10 mouse cellular contexts compared by ENCODE assay signal in the genomic region with DNA sequence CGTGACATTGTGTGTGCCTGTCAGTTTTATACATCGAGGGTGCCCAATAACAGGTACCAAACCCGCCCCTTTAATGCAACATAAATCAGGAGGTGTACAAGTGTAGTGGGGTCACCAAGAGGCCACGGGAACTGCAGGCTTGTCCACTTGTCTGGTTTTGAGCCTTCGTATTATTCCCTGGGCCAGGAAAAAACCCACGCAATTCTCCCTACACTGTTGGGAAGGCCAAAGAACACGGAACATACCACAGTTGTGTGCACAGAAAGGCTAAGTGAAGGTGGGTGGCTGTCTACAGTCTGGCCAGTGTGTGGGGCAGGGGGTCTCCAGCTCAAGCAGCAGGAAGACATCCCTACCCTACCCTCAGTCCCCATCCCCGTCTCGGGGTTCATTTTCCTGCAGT.
DNase-seq lines count a peak whose midpoint lies in the region; ATAC-seq and TF ChIP-seq lines count a peak whose summit lies in the region.
"Had no signal": no experiment of that assay in that cellular context is flagged by ENCODE, and none has a peak within 500 bp of the region (broad histone marks: within the 10 kb centered on the region; RNA-seq: fewer than 3 reads in every experiment).

No protein-coding gene starts in this region.

- TF ChIP-seq POLR2A in myocyte (IDR thresholded peaks at IDR 0.05; ENCODE audit: insufficient read length, low read depth), result no peak

- peaks cover 54% of the 10 kb centered on the region for H3K4me1 ChIP-seq in heart, embryonic 13.5 days
- peaks cover 8% of the 10 kb centered on the region for H3K4me1 ChIP-seq in embryonic facial prominence, embryonic 11.5 days (ENCODE audit: control insufficient read depth, insufficient read depth, low read length)
- peaks cover 30% of the 10 kb centered on the region for H3K4me1 ChIP-seq in hindbrain, embryonic 15.5 days (replicated peaks)

- no peak overlapping the region for H3ac ChIP-seq in myocyte (ENCODE audit: control insufficient read depth, insufficient read length)

- H3K36me3 ChIP-seq in heart, embryonic 13.5 days, result no peaks in the 10 kb centered on the region
- H3K36me3 ChIP-seq in embryonic facial prominence, embryonic 11.5 days (replicated peaks; ENCODE audit: control insufficient read depth, insufficient read depth, low read depth, low read length), result no peaks in the 10 kb centered on the region
- no peaks in the 10 kb centered on the region for H3K36me3 ChIP-seq in hindbrain, embryonic 15.5 days
- no peaks in the 10 kb centered on the region for H3K36me3 ChIP-seq in myocyte (ENCODE audit: control insufficient read depth, insufficient read depth)

- no peak for ATAC-seq in heart, embryonic 13.5 days (ENCODE audit: extremely low read depth, insufficient number of reproducible peaks, low FRiP score, low TSS enrichment)
- ATAC-seq in embryonic facial prominence, embryonic 11.5 days (replicated peaks; ENCODE audit: insufficient number of reproducible peaks, low FRiP score, low TSS enrichment, low read depth), result no peak
- no peak for ATAC-seq in hindbrain, embryonic 15.5 days (ENCODE audit: low FRiP score, low read depth)
- ATAC-seq in monocyte, adult 5-6 weeks (replicated peaks; ENCODE audit: insufficient number of reproducible peaks, low FRiP score, low TSS enrichment, poor library complexity, severe bottlenecking), result no peak

- peak overlapping the region; percentile 59 for H3K4me2 ChIP-seq in heart, embryonic 13.5 days
- H3K4me2 ChIP-seq in embryonic facial prominence, embryonic 11.5 days (ENCODE audit: low read depth, low read length), result no peak overlapping the region
- peak overlapping the region; percentile 45 for H3K4me2 ChIP-seq in hindbrain, embryonic 15.5 days
- peak overlapping the region; percentile 84 for H3K4me2 ChIP-seq in myocyte (ENCODE audit: low read depth)

- peak overlapping the region; percentile 96 for H3K27ac ChIP-seq in heart, embryonic 13.5 days (replicated peaks)
- peak overlapping the region; percentile 95 for H3K27ac ChIP-seq in embryonic facial prominence, embryonic 11.5 days (replicated peaks; ENCODE audit: low read depth, low read length)
- H3K27ac ChIP-seq in hindbrain, embryonic 15.5 days (replicated peaks), result peak overlapping the region; percentile 83

- H3K27me3 ChIP-seq in heart, embryonic 13.5 days (replicated peaks), result no peaks in the 10 kb centered on the region
- H3K27me3 ChIP-seq in embryonic facial prominence, embryonic 11.5 days (ENCODE audit: control insufficient read depth, insufficient read depth, low read length), result no peaks in the 10 kb centered on the region
- H3K27me3 ChIP-seq in hindbrain, embryonic 15.5 days, result no peaks in the 10 kb centered on the region
- no peaks in the 10 kb centered on the region for H3K27me3 ChIP-seq in myocyte (ENCODE audit: control insufficient read depth, insufficient read depth, insufficient read length)

- DNase-seq in heart, adult 8-10 months (ENCODE audit: low spot score), result no peak
- DNase-seq in embryonic facial prominence, embryonic 11.5 days (ENCODE audit: low spot score), result no peak
- no peak for DNase-seq in layer of hippocampus, adult 18-20 months (ENCODE audit: low spot score in 2 of 2)
- no peak for DNase-seq in left cerebral cortex, adult 8-10 months (ENCODE audit: low spot score in 2 of 2)
- DNase-seq: lung, postnatal 10 days; right cerebral cortex, adult 18-20 months had no signal

- no peaks in the 10 kb centered on the region for H3K9me3 ChIP-seq in heart, embryonic 13.5 days
- H3K9me3 ChIP-seq in embryonic facial prominence, embryonic 11.5 days (replicated peaks; ENCODE audit: control insufficient read depth, low read length), result no peaks in the 10 kb centered on the region
- no peaks in the 10 kb centered on the region for H3K9me3 ChIP-seq in hindbrain, embryonic 15.5 days

- no peak overlapping the region for H3K4me3 ChIP-seq in heart, embryonic 13.5 days
- no peak overlapping the region for H3K4me3 ChIP-seq in embryonic facial prominence, embryonic 11.5 days (ENCODE audit: low read depth, low read length)
- H3K4me3 ChIP-seq in hindbrain, embryonic 15.5 days, result no peak overlapping the region
- H3K4me3 ChIP-seq in myocyte, result peak overlapping the region; percentile 11

- peak overlapping the region; percentile 76 for H3K9ac ChIP-seq in heart, embryonic 13.5 days
- H3K9ac ChIP-seq in embryonic facial prominence, embryonic 11.5 days (replicated peaks; ENCODE audit: low read length), result peak overlapping the region; percentile 73
- H3K9ac ChIP-seq in hindbrain, embryonic 15.5 days, result 0 out of 2 replicates have a peak overlapping the region, but pooled peaks have one; percentile 3

- no peaks in the 10 kb centered on the region for H3K79me2 ChIP-seq in myocyte (ENCODE audit: control insufficient read depth, insufficient read depth)

- WGBS in heart, embryonic 13.5 days, result 73% methylated on average over 9 of the region's 9 CpGs
- WGBS in embryonic facial prominence, embryonic 11.5 days, result 67% methylated on average over 9 of the region's 9 CpGs
- WGBS in hindbrain, embryonic 15.5 days, result 46% methylated on average over 9 of the region's 9 CpGs

TF ChIP-seq in myocyte, 11 proteins besides CTCF, POLR2A, EP300 and RAD21:
- TF ChIP-seq SRF (IDR thresholded peaks at IDR 0.05; ENCODE audit: control insufficient read depth, insufficient read length, low read depth) (no peak), MYOD1 (IDR thresholded peaks at IDR 0.05; ENCODE audit: control insufficient read depth in 1 of 3, insufficient read length in 2 of 3, low read depth in 2 of 3) (no peak), CEBPB (IDR thresholded peaks at IDR 0.05; ENCODE audit: insufficient read depth, poor library complexity, severe bottlenecking) (no peak), POLR2AphosphoS2 (IDR thresholded peaks at IDR 0.05; ENCODE audit: insufficient read length, low read depth) (no peak)

Comparison
In these comparisons a context has a peak if more than half of its experiments do, and no peak if none do; other contexts are left out.
1. H3K9ac ChIP-seq: peak in every context shown above with its lines; median percentile 76 in heart, embryonic 13.5 days; 73 in embryonic facial prominence, embryonic 11.5 days; 3 in hindbrain, embryonic 15.5 days.